Mouse (Mus musculus) stomach, embryonic 14.5 days (tissue): ENCODE data around the gene Mdm4. TPM values are rescaled to one million over a fixed set of nuclear protein-coding genes. Genes with fewer than 3 reads are reported as not detected.

Experiments
- ATAC-seq: fragments of 200-750 bp; cut with Nextera tagmentation; 2 replicates; pipeline ENCODE4 v1.8.0; 2017; ENCODE audit warnings: low read depth, moderate TSS enrichment; ENCODE audit not compliant: insufficient number of reproducible peaks, insufficient read depth, low FRiP score
- H3K27ac ChIP-seq: fragments of 300-500 bp; sonication (generic); 2 replicates; pipeline ENCODE4 v1.5.1; 2014; ENCODE audit warnings: mild to moderate bottlenecking, low read length, moderate library complexity, mixed read lengths
- H3K27me3 ChIP-seq: fragments of 300-500 bp; sonication (generic); 2 replicates; pipeline ENCODE4 v1.6.1; 2014; ENCODE audit warnings: low read length, control low read depth, mixed read lengths; ENCODE audit not compliant: control insufficient read depth, insufficient read depth
- H3K36me3 ChIP-seq: fragments of 300-500 bp; sonication (generic); 2 replicates; pipeline ENCODE4 v1.6.1; 2014; ENCODE audit warnings: mild to moderate bottlenecking, control low read depth, low read length, moderate library complexity, mixed read lengths; ENCODE audit not compliant: control insufficient read depth, insufficient read depth
- H3K4me1 ChIP-seq: fragments of 300-500 bp; sonication (generic); 2 replicates; pipeline ENCODE4 v1.6.1; 2014; ENCODE audit warnings: low read length, control low read depth, mixed read lengths; ENCODE audit not compliant: control insufficient read depth, insufficient read depth
- H3K4me2 ChIP-seq: fragments of 300-500 bp; sonication (generic); replicated peaks from 2 replicates; pipeline ENCODE4 v1.6.1; 2014; ENCODE audit warnings: low read depth, low read length, control low read depth
- H3K4me3 ChIP-seq: fragments of 300-500 bp; sonication (generic); 2 replicates; pipeline ENCODE4 v1.5.1; 2014; ENCODE audit warnings: low read depth, low read length, control low read depth
- H3K9ac ChIP-seq: fragments of 300-500 bp; sonication (generic); replicated peaks from 2 replicates; pipeline ENCODE4 v1.6.1; 2014; ENCODE audit warnings: low read depth, mild to moderate bottlenecking, control low read depth, low read length, moderate library complexity, mixed read lengths
- H3K9me3 ChIP-seq: fragments of 300-500 bp; sonication (generic); 2 replicates; pipeline ENCODE4 v1.6.1; 2016; ENCODE audit warnings: low read depth, low read length, control low read depth; ENCODE audit not compliant: control insufficient read depth
- WGBS: fragments of 180-500 bp; shearing (Covaris S2); extraction: QIAGEN DNeasy Blood & Tissue Kit; methylation state at CpG from one replicate; pipeline ENCODE4 v1.1.7; 2014; 5-methylcytosine and 5-hydroxymethylcytosine counted together
- polyA plus RNA-seq: library from polyadenylated mRNA; unstranded; fragments of >200 nt; fragmentation: Nextera tagmentation; extraction: Ambion mirVana; gene quantifications from 2 replicates; pipeline ENCODE4 v1.2.1, GENCODE M21; 2014

The Mdm4 gene
- polyA plus RNA-seq, 1 experiment from 2014 or later: 71.6 TPM

DNA sequence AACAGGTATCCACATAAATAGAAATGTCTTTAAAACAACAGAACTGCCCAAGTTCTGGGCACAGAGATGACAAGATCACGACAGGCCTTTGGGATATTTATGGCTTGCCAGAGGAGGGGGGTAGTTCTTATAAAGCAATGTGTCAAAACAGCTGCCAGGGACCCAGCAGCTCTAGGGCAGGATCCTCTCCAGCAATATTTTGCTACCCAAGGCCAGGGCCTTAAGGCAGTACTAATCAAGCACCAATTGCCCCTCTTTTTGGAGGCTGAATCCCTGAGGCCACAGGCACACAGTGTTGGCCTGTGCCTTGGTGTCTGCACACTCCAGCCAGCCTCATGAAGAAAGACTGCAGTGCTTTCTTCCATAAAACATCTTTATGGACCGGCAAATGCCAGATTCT, 66.3 kb downstream of the Mdm4 start:
- H3K27ac ChIP-seq: no peak overlapping the region
- H3K4me2 ChIP-seq: no peak overlapping the region
- no peaks in the 10 kb centered on the region for H3K9me3 ChIP-seq
- no peaks in the 10 kb centered on the region for H3K4me1 ChIP-seq
- H3K4me3 ChIP-seq: no peak overlapping the region
- ATAC-seq: no peak
- no peaks in the 10 kb centered on the region for H3K27me3 ChIP-seq
- no peaks in the 10 kb centered on the region for H3K36me3 ChIP-seq
- 78% methylated on average over 2 of the region's 2 CpGs for WGBS
- H3K9ac ChIP-seq: no peak overlapping the region

DNA sequence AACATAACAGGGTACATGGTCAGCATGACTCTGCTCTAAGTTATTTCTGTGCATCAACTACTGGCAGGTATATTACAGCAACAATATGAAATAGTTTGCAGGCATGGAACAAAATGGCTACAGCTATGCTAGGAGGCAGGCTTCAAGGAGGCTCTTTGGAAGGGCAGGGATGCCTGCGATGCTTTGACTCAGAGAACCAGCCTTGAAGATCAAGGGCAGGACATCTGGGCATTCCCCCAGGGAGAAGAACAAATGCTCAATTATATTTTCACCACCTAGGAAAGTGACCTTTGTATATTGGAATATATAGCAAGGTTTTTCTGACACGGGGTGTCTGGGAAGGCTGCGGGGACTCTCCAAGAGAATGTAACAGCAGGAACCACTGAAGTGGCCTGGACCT, 68.6 kb downstream of the Mdm4 start:
- 91% methylated on average over 3 of the region's 3 CpGs for WGBS
- no peak overlapping the region for H3K4me3 ChIP-seq
- no peaks in the 10 kb centered on the region for H3K27me3 ChIP-seq
- H3K9ac ChIP-seq: no peak overlapping the region
- no peaks in the 10 kb centered on the region for H3K4me1 ChIP-seq
- H3K4me2 ChIP-seq: no peak overlapping the region
- H3K9me3 ChIP-seq: no peaks in the 10 kb centered on the region
- H3K36me3 ChIP-seq: no peaks in the 10 kb centered on the region
- H3K27ac ChIP-seq: no peak overlapping the region
- ATAC-seq: no peak

DNA sequence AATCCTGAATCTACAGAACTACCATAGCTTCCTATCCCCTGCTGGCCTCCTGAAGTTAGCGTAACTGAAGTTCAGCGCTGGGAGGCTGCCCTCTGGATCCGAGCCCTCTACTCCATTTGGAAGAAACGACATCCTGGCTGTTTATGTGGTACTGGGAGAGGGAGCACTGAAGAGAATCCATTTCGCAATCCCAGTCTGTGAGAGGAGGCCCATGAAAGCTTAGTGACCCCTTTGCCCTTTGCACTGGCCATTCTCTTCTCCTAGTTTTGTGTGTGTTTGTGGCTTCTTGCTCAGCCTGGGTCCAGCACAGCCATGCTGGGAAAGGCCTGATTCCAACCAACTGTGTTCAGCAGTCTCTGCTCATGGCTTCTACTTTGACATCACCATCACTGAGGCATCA, 73.6 kb downstream of the Mdm4 start:
- H3K4me3 ChIP-seq: no peak overlapping the region
- no peaks in the 10 kb centered on the region for H3K9me3 ChIP-seq
- WGBS: 81% methylated on average over 5 of the region's 5 CpGs
- no peaks in the 10 kb centered on the region for H3K36me3 ChIP-seq
- no peak overlapping the region for H3K27ac ChIP-seq
- no peak overlapping the region for H3K9ac ChIP-seq
- no peak for ATAC-seq
- no peak overlapping the region for H3K4me2 ChIP-seq
- no peaks in the 10 kb centered on the region for H3K27me3 ChIP-seq
- no peaks in the 10 kb centered on the region for H3K4me1 ChIP-seq

DNA sequence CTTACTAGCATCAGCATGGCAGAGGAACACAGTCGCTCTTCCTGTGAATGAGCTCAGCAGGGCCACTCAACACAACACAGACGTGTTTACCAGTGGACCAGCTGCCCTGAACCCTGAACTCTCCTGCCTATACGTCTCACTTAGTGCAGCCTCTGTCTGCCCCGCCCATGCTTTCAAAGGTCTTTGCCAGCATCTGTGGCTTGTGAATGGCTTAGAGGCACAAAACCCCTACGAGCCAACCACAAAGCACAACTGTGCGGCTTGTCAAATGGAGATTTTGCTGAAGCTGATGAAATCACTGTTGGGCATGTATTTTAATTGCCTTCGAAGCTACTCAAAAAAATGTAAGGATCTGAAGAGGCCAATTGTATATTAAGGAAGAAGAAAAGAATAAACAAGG, 82.5 kb downstream of the Mdm4 start:
- Histone ChIP-seq H3K27ac (no peak overlapping the region), H3K27me3 (no peaks in the 10 kb centered on the region), H3K4me2 (no peak overlapping the region), H3K9me3 (no peaks in the 10 kb centered on the region), H3K36me3 (no peaks in the 10 kb centered on the region), H3K9ac (no peak overlapping the region), H3K4me1 (no peaks in the 10 kb centered on the region), H3K4me3 (no peak overlapping the region)
- no peak for ATAC-seq
- WGBS: 50% methylated on average over 7 of the region's 7 CpGs

DNA sequence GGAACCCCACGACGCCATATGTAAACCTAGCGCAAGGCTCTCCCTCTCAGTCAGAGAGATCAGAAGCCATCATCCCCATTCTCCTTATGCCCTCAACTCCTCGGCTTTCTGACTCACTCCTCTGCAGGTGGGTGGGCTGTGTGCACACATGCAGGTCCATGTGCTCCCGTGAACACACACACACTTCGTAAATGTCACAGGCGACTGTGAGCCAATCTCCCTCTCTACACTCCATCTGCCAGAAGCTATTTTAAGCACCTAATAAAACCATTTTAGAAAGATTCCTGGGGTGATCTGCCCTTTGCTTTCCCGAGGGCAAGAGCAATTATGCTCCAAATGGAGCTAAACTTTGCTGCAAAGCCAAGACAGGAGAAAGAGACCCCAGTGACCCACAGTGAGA, 84.5 kb downstream of the Mdm4 start:
- WGBS: 50% methylated on average over 8 of the region's 8 CpGs
- Histone ChIP-seq H3K4me3 (no peak overlapping the region), H3K4me2 (no peak overlapping the region), H3K9me3 (no peaks in the 10 kb centered on the region), H3K9ac (no peak overlapping the region), H3K27ac (no peak overlapping the region), H3K36me3 (no peaks in the 10 kb centered on the region), H3K4me1 (no peaks in the 10 kb centered on the region), H3K27me3 (no peaks in the 10 kb centered on the region)
- no peak for ATAC-seq

DNA sequence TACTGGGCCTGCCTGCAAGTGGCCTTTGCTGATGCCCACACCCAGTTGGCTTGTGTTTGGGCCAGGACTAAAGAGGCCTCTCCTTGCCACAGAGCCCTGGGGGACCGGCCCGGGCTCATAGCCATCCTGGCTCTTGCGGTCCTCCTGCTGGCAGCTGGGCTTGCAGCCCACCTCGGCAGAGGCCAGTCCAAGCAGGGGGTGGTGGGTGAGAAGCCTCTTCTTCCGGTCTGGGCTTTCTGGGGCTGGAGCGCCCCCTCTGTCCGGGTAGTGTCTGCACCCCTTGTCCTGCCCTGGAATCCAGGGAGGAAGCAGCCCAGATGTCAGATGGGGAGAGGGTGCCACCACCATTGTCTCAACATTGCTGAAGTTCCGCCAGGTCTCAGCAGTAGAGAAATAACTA, 91.4 kb downstream of the Mdm4 start:
- WGBS: 65% methylated on average over 8 of the region's 8 CpGs

DNA sequence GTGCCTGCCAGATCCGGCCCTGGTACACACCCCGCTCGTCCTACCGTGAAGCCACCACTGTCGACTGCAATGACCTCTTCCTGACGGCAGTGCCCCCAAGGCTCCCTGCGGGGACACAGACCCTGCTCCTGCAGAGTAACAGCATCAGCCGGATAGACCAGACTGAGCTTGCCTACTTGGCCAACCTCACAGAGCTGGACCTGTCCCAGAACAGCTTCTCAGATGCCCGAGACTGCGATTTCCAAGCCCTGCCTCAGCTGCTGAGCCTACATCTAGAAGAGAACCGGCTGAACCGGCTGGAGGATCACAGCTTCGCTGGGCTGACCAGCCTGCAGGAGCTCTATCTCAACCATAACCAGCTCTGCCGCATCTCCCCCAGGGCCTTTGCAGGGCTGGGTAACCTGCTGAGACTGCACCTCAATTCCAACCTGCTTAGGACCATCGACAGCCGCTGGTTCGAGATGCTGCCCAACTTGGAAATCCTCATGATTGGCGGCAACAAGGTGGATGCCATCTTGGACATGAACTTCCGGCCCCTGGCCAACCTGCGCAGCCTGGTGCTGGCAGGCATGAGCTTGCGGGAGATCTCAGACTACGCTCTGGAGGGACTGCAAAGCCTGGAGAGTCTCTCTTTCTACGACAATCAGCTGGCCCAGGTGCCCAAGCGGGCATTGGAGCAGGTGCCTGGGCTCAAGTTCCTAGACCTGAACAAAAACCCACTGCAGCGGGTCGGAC, 92.9 kb downstream of the Mdm4 start:
- no peak overlapping the region for H3K4me3 ChIP-seq
- H3K27me3 ChIP-seq: no peaks in the 10 kb centered on the region
- H3K27ac ChIP-seq: no peak overlapping the region
- ATAC-seq: no peak
- no peaks in the 10 kb centered on the region for H3K9me3 ChIP-seq
- no peak overlapping the region for H3K9ac ChIP-seq
- 86% methylated on average over 26 of the region's 26 CpGs for WGBS
- no peaks in the 10 kb centered on the region for H3K36me3 ChIP-seq
- no peaks in the 10 kb centered on the region for H3K4me1 ChIP-seq
- no peak overlapping the region for H3K4me2 ChIP-seq

More for the DNA sequence above, 91.4 kb downstream of the Mdm4 start:
- Histone ChIP-seq H3K27me3 (no peaks in the 10 kb centered on the region), H3K27ac (no peak overlapping the region), H3K4me3 (no peak overlapping the region), H3K36me3 (no peaks in the 10 kb centered on the region), H3K9ac (no peak overlapping the region), H3K4me1 (no peaks in the 10 kb centered on the region), H3K4me2 (no peak overlapping the region), H3K9me3 (no peaks in the 10 kb centered on the region)
- ATAC-seq: no peak

DNA sequence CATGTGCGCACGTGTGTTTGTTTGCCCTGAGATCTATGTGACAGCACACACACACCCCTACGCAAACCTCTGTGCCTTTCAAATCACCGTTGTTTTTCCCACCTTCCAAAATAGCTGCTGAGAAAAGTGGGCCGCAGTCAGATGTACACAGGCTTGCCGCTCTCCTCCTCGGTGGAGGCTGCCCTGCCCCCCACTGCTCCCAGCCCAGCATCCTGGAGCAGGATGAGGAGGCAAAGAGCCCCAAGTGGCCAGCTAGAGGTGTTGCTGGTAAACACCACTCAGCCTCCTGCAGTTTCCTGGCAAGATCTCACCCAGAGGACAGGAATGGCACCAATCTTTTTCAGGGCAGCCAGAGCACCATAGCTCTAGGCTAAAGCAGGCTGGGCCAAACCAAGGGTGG, 95.5 kb downstream of the Mdm4 start:
- ATAC-seq: 0 out of 2 replicates have a peak, but pooled peaks have one; percentile 38
- Histone ChIP-seq H3K4me1 (no peaks in the 10 kb centered on the region), H3K4me3 (no peak overlapping the region), H3K4me2 (no peak overlapping the region), H3K36me3 (no peaks in the 10 kb centered on the region), H3K27me3 (no peaks in the 10 kb centered on the region), H3K9ac (no peak overlapping the region), H3K9me3 (no peaks in the 10 kb centered on the region), H3K27ac (no peak overlapping the region)
- 25% methylated on average over 7 of the region's 7 CpGs for WGBS

DNA sequence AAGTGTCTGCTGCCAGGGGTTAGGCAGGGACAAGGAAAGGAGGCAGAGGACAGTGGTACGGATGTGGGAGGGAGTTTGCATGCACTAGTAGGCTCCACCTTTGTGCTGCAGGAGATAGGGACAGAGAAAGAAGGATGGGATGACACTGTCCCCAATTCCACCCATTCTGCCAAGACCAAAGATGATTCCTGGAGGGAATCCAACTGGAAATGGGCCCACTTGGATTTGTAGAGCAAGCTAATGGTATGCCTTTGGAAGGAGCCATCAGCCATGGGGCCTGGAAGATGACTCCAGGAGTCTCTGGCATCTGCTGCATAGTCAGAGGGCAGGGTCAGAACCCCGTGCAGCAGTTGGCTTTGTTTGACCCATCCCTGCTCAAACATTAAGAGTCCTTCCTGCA, 97.9 kb downstream of the Mdm4 start:
- H3K4me3 ChIP-seq: no peak overlapping the region
- 47% methylated on average over 2 of the region's 2 CpGs for WGBS
- ATAC-seq: no peak

More for the DNA sequence above, 97.9 kb downstream of the Mdm4 start:
- no peaks in the 10 kb centered on the region for H3K4me1 ChIP-seq
- H3K9me3 ChIP-seq: no peaks in the 10 kb centered on the region
- no peak overlapping the region for H3K27ac ChIP-seq
- no peaks in the 10 kb centered on the region for H3K27me3 ChIP-seq
- H3K9ac ChIP-seq: no peak overlapping the region
- H3K36me3 ChIP-seq: no peaks in the 10 kb centered on the region
- no peak overlapping the region for H3K4me2 ChIP-seq
